Mouse (Mus musculus): ENCODE results near the gene Cyth1. TPM values are rescaled to one million over a fixed set of nuclear protein-coding genes. Genes with fewer than 3 reads are reported as not detected.

The Cyth1 gene
- polyA plus RNA-seq, 1 experiment from 2014 or later, result 11.5 TPM

DNA sequence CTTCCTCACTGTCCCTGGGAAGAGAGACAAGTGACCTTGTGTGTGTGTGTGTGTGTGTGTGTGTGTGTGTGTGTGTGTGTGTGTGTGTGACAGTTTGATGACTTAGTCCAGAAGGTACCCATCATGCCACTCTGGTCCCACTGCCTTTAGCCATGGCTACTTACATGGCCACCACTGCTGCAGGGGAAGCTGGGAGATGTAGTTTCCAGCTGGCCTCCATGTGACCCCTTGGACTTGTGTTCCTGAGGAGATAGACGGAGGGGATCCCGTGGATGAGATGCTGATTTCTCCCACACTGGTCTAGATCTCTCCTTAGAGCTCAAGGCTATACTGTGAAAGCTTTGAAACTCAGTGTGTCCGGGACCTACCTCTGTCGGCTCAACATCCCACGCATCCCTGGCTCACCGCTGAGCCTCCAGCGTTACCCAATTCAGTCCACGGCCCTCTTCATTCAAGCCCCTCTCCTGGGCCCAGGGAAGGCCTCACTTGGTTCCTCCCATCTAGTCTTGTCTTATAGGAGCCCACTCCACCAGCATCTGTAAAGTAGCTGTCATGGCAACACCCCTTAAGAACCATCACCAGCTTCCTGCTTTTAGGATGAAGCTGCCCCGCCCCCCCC, 115.2 kb downstream of the Cyth1 start:
- TF ChIP-seq CTCF (IDR thresholded peaks at IDR 0.05; ENCODE audit: low read depth), result no peak
- Histone ChIP-seq H3K36me3 (ENCODE audit: insufficient read depth) (no peaks in the 10 kb centered on the region), H3K4me1 (ENCODE audit: insufficient read depth) (peaks cover 11% of the 10 kb centered on the region; the same call in 1 of the 2 replicates), H3K4me3 (ENCODE audit: low read depth, low read length) (no peak overlapping the region), H3K27me3 (ENCODE audit: insufficient read depth, low read length) (no peaks in the 10 kb centered on the region), H3K4me2 (no peak overlapping the region), H3K9me3 (ENCODE audit: low read depth, low read length) (no peaks in the 10 kb centered on the region), H3K27ac (ENCODE audit: low read depth) (no peak overlapping the region), H3K9ac (no peak overlapping the region)
- peak; percentile 19 for DNase-seq
- 53% methylated on average over 9 of the region's 9 CpGs for WGBS
- ATAC-seq (ENCODE audit: insufficient read depth), result peak; percentile 41; the same call in 1 of the 2 replicates

GRCm38 (mm10) chr11:118132136-118132535, 116.3 kb downstream of the Cyth1 start:
- H3K4me1 ChIP-seq (ENCODE audit: insufficient read depth), result peaks cover 11% of the 10 kb centered on the region; the same call in 1 of the 2 replicates
- no peaks in the 10 kb centered on the region for H3K27me3 ChIP-seq (ENCODE audit: insufficient read depth, low read length)
- no peaks in the 10 kb centered on the region for H3K36me3 ChIP-seq (ENCODE audit: insufficient read depth)
- H3K4me3 ChIP-seq (ENCODE audit: low read depth, low read length), result no peak overlapping the region
- ATAC-seq (ENCODE audit: insufficient read depth) (no peak), DNase-seq (no peak)
- H3K9me3 ChIP-seq (ENCODE audit: low read depth, low read length), result no peaks in the 10 kb centered on the region
- no peak overlapping the region for H3K27ac ChIP-seq (ENCODE audit: low read depth)
- 65% methylated on average over 8 of the region's 8 CpGs for WGBS
- TF ChIP-seq CTCF (IDR thresholded peaks at IDR 0.05; ENCODE audit: low read depth), result peak; percentile 9; the same call in 1 of the 2 replicates
- no peak overlapping the region for H3K4me2 ChIP-seq
- H3K9ac ChIP-seq, result no peak overlapping the region

DNA sequence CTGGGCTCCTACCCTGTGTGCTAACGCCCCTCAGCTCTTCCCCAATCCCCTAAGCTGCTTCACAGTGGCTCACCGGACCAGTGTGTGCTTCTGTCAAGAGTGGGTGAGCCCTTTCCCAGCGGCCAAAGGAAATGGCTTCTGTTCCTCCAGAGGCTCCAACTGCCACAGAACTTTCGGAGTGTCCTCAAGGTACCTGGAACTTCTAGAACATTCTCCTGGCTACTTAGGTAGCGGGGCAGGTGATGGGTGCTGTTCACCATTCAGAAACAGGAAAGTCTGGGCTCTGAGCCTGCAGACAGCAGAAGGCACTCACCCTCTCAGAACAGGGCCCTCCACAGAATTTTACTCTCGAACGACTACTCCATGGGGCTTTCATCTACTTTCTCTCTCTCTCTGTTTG, 117.9 kb downstream of the Cyth1 start, which contains the start of gene Dnah17:
Gene Dnah17 (minus strand): TSS at position 101 of the 400 bp plus-strand sequence.
- ATAC-seq (ENCODE audit: insufficient read depth) (no peak), DNase-seq (no peak)
- Histone ChIP-seq H3K36me3 (ENCODE audit: insufficient read depth) (no peaks in the 10 kb centered on the region), H3K4me2 (no peak within 1 kb of the TSS), H3K4me1 (ENCODE audit: insufficient read depth) (peaks cover 10% of the 10 kb centered on the region; the same call in 1 of the 2 replicates), H3K9ac (no peak within 1 kb of the TSS), H3K9me3 (ENCODE audit: low read depth, low read length) (no peaks in the 10 kb centered on the region), H3K4me3 (ENCODE audit: low read depth, low read length) (no peak within 1 kb of the TSS), H3K27me3 (ENCODE audit: insufficient read depth, low read length) (no peaks in the 10 kb centered on the region), H3K27ac (ENCODE audit: low read depth) (no peak within 1 kb of the TSS)
- 81% methylated on average over 7 of the region's 7 CpGs for WGBS
- no peak for TF ChIP-seq CTCF (IDR thresholded peaks at IDR 0.05; ENCODE audit: low read depth)

GRCm38 (mm10) chr11:118129812-118130211, 118.6 kb downstream of the Cyth1 start:
- no peak overlapping the region for H3K27ac ChIP-seq (ENCODE audit: low read depth)
- whole genome bisulfite sequencing, result 90% methylated on average over 2 of the region's 2 CpGs
- peaks cover 5% of the 10 kb centered on the region; the same call in 1 of the 2 replicates for H3K4me1 ChIP-seq (ENCODE audit: insufficient read depth)
- no peak overlapping the region for H3K9ac ChIP-seq
- no peaks in the 10 kb centered on the region for H3K27me3 ChIP-seq (ENCODE audit: insufficient read depth, low read length)
- H3K4me3 ChIP-seq (ENCODE audit: low read depth, low read length), result no peak overlapping the region
- ATAC-seq (ENCODE audit: insufficient read depth), result no peak
- no peaks in the 10 kb centered on the region for H3K36me3 ChIP-seq (ENCODE audit: insufficient read depth)
- H3K4me2 ChIP-seq, result no peak overlapping the region
- H3K9me3 ChIP-seq (ENCODE audit: low read depth, low read length), result no peaks in the 10 kb centered on the region
- no peak for TF ChIP-seq CTCF (IDR thresholded peaks at IDR 0.05; ENCODE audit: low read depth)
- no peak for DNase-seq

GRCm38 (mm10) chr11:118121592-118121991, 126.8 kb downstream of the Cyth1 start:
- ATAC-seq (ENCODE audit: insufficient read depth) (no peak), DNase-seq (no peak)
- WGBS, result 81% methylated on average over 11 of the region's 11 CpGs
- Histone ChIP-seq H3K4me3 (ENCODE audit: low read depth, low read length) (no peak overlapping the region), H3K9me3 (ENCODE audit: low read depth, low read length) (no peaks in the 10 kb centered on the region), H3K27ac (ENCODE audit: low read depth) (no peak overlapping the region), H3K4me1 (ENCODE audit: insufficient read depth) (no peaks in the 10 kb centered on the region), H3K27me3 (ENCODE audit: insufficient read depth, low read length) (no peaks in the 10 kb centered on the region), H3K4me2 (no peak overlapping the region), H3K36me3 (ENCODE audit: insufficient read depth) (no peaks in the 10 kb centered on the region), H3K9ac (no peak overlapping the region)
- TF ChIP-seq CTCF (IDR thresholded peaks at IDR 0.05; ENCODE audit: low read depth), result no peak

- 43% methylated on average over 8 of the region's 8 CpGs for WGBS
Measured at GRCm38 (mm10) chr11:118118777-118119176, 129.6 kb downstream of the Cyth1 start.

DNA sequence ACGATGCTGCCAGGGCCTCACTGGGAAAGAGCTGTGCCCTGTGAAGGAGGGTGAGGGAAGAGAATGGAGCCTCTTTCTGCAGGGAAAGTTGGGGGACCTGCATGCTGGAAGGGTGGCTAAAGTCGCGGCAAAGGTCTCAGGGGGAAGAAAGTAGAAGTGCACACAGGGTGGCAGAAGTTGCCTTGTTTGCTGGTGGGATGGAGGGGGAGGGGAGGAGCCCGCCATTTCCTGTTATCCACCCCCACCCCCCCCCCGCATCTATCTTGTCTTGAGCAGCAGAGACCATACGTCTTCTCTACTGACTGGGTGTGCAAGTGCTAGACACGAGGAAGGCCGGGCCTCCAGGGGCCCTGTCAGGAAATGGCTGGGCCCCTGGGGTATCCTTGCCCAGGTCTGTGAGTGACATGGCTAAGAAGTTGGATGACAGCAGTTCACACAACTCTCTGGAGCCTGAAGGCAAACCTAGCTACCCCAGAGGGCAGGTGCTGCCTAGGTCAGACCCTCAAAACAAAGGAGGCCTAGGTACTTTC, 133.7 kb downstream of the Cyth1 start:
- TF ChIP-seq CTCF (IDR thresholded peaks at IDR 0.05; ENCODE audit: low read depth), result no peak

More at GRCm38 (mm10) chr11:118118777-118119176, 129.6 kb downstream of the Cyth1 start:
- DNase-seq (no peak), ATAC-seq (ENCODE audit: insufficient read depth) (no peak)
- no peaks in the 10 kb centered on the region for H3K27me3 ChIP-seq (ENCODE audit: insufficient read depth, low read length)
- H3K4me1 ChIP-seq (ENCODE audit: insufficient read depth), result no peaks in the 10 kb centered on the region
- no peaks in the 10 kb centered on the region for H3K9me3 ChIP-seq (ENCODE audit: low read depth, low read length)
- no peak for TF ChIP-seq CTCF (IDR thresholded peaks at IDR 0.05; ENCODE audit: low read depth)
- no peak overlapping the region for H3K4me2 ChIP-seq
- no peaks in the 10 kb centered on the region for H3K36me3 ChIP-seq (ENCODE audit: insufficient read depth)
- H3K4me3 ChIP-seq (ENCODE audit: low read depth, low read length), result no peak overlapping the region
- H3K27ac ChIP-seq (ENCODE audit: low read depth), result no peak overlapping the region
- no peak overlapping the region for H3K9ac ChIP-seq

More for the DNA sequence above, 133.7 kb downstream of the Cyth1 start:
- Histone ChIP-seq H3K36me3 (ENCODE audit: insufficient read depth) (no peaks in the 10 kb centered on the region), H3K4me3 (ENCODE audit: low read depth, low read length) (no peak overlapping the region), H3K27me3 (ENCODE audit: insufficient read depth, low read length) (no peaks in the 10 kb centered on the region), H3K27ac (ENCODE audit: low read depth) (no peak overlapping the region), H3K9ac (no peak overlapping the region), H3K4me2 (no peak overlapping the region), H3K4me1 (ENCODE audit: insufficient read depth) (no peaks in the 10 kb centered on the region), H3K9me3 (ENCODE audit: low read depth, low read length) (no peaks in the 10 kb centered on the region)
- DNase-seq (no peak), ATAC-seq (ENCODE audit: insufficient read depth) (no peak)
- 49% methylated on average over 8 of the region's 8 CpGs for whole genome bisulfite sequencing

All from lung, embryonic 14.5 days (tissue).